Mouse (Mus musculus): ENCODE measurements at regions not wholly inside any gene's neighbourhood (a gene's known extent, or its start where the extent isn't known, plus 50 kb on each side); places are given as distances from the start of the nearest gene placed in this dataset.

- H3K27ac ChIP-seq (replicated peaks; ENCODE audit: low read depth, low read length) = no peak overlapping the region
- no peak overlapping the region for H3K4me2 ChIP-seq (ENCODE audit: low read depth, low read length)
- H3K9me3 ChIP-seq (replicated peaks; ENCODE audit: control insufficient read depth, low read length) = no peaks in the 10 kb centered on the region
- DNase-seq (ENCODE audit: low spot score) = no peak
- H3K36me3 ChIP-seq (replicated peaks; ENCODE audit: control insufficient read depth, insufficient read depth, low read depth, low read length) = no peaks in the 10 kb centered on the region
- ATAC-seq (replicated peaks; ENCODE audit: insufficient number of reproducible peaks, low FRiP score, low TSS enrichment, low read depth) = no peak
- H3K4me1 ChIP-seq (ENCODE audit: control insufficient read depth, insufficient read depth, low read length) = no peaks in the 10 kb centered on the region; the same call in 1 of the 2 replicates
- WGBS = 62% methylated on average over 4 of the region's 4 CpGs
- no peaks in the 10 kb centered on the region for H3K27me3 ChIP-seq (ENCODE audit: control insufficient read depth, insufficient read depth, low read length)
- no peak overlapping the region for H3K9ac ChIP-seq (replicated peaks; ENCODE audit: low read length)
- no peak overlapping the region for H3K4me3 ChIP-seq (ENCODE audit: low read depth, low read length)
Measured at GRCm38 (mm10) chr13:30085446-30085845, 50.8 kb upstream of the Mboat1 start.

GRCm38 (mm10) chr13:30085005-30085404, 51.3 kb upstream of the Mboat1 start:
- Histone ChIP-seq H3K36me3 (replicated peaks; ENCODE audit: control insufficient read depth, insufficient read depth, low read depth, low read length) (no peaks in the 10 kb centered on the region), H3K9ac (replicated peaks; ENCODE audit: low read length) (no peak overlapping the region), H3K4me3 (ENCODE audit: low read depth, low read length) (no peak overlapping the region), H3K27me3 (ENCODE audit: control insufficient read depth, insufficient read depth, low read length) (no peaks in the 10 kb centered on the region), H3K4me1 (ENCODE audit: control insufficient read depth, insufficient read depth, low read length) (no peaks in the 10 kb centered on the region; the same call in 1 of the 2 replicates), H3K27ac (replicated peaks; ENCODE audit: low read depth, low read length) (no peak overlapping the region), H3K4me2 (ENCODE audit: low read depth, low read length) (no peak overlapping the region), H3K9me3 (replicated peaks; ENCODE audit: control insufficient read depth, low read length) (no peaks in the 10 kb centered on the region)
- ATAC-seq (replicated peaks; ENCODE audit: insufficient number of reproducible peaks, low FRiP score, low TSS enrichment, low read depth) = peak; percentile 45; the same call in 1 of the 2 replicates
- peak; percentile 96 for DNase-seq (ENCODE audit: low spot score)
- 2% methylated on average over 10 of the region's 10 CpGs for WGBS

GRCm38 (mm10) chr13:30084386-30084785, 51.9 kb upstream of the Mboat1 start:
- 78% methylated on average over 5 of the region's 5 CpGs for WGBS
- H3K4me3 ChIP-seq (ENCODE audit: low read depth, low read length) = no peak overlapping the region
- no peaks in the 10 kb centered on the region for H3K36me3 ChIP-seq (replicated peaks; ENCODE audit: control insufficient read depth, insufficient read depth, low read depth, low read length)

DNA sequence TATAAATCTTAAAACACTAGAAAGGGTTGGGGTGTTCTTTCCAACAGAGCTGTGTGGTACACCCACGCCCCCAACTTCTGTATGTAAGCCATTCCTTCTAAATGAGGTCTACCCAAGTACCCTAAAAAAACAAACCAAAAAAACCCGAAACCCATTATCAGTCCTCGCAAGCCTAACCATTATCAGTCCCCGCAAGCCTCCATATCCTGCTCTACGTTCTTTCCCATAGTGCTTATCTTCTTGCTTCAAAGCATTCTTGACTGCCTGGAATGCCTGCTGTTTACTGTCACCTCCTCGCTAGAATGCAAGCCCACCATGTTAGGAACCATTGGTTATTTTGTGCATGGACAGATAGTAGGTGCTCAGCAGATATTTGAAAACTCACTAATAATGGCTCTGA, 52.3 kb upstream of the Mboat1 start:
- Histone ChIP-seq H3K9ac (replicated peaks; ENCODE audit: low read length) (no peak overlapping the region), H3K27me3 (ENCODE audit: control insufficient read depth, insufficient read depth, low read length) (no peaks in the 10 kb centered on the region), H3K9me3 (replicated peaks; ENCODE audit: control insufficient read depth, low read length) (no peaks in the 10 kb centered on the region), H3K27ac (replicated peaks; ENCODE audit: low read depth, low read length) (no peak overlapping the region), H3K4me3 (ENCODE audit: low read depth, low read length) (no peak overlapping the region), H3K36me3 (replicated peaks; ENCODE audit: control insufficient read depth, insufficient read depth, low read depth, low read length) (no peaks in the 10 kb centered on the region), H3K4me2 (ENCODE audit: low read depth, low read length) (no peak overlapping the region), H3K4me1 (ENCODE audit: control insufficient read depth, insufficient read depth, low read length) (no peaks in the 10 kb centered on the region; the same call in 1 of the 2 replicates)
- 78% methylated on average over 6 of the region's 6 CpGs for WGBS
- DNase-seq (ENCODE audit: low spot score) (no peak), ATAC-seq (replicated peaks; ENCODE audit: insufficient number of reproducible peaks, low FRiP score, low TSS enrichment, low read depth) (no peak)

More at GRCm38 (mm10) chr13:30084386-30084785, 51.9 kb upstream of the Mboat1 start:
- no peak overlapping the region for H3K4me2 ChIP-seq (ENCODE audit: low read depth, low read length)
- H3K27me3 ChIP-seq (ENCODE audit: control insufficient read depth, insufficient read depth, low read length) = no peaks in the 10 kb centered on the region
- DNase-seq (ENCODE audit: low spot score) (no peak), ATAC-seq (replicated peaks; ENCODE audit: insufficient number of reproducible peaks, low FRiP score, low TSS enrichment, low read depth) (no peak)
- H3K27ac ChIP-seq (replicated peaks; ENCODE audit: low read depth, low read length) = no peak overlapping the region
- H3K9ac ChIP-seq (replicated peaks; ENCODE audit: low read length) = no peak overlapping the region
- H3K4me1 ChIP-seq (ENCODE audit: control insufficient read depth, insufficient read depth, low read length) = no peaks in the 10 kb centered on the region; the same call in 1 of the 2 replicates
- H3K9me3 ChIP-seq (replicated peaks; ENCODE audit: control insufficient read depth, low read length) = no peaks in the 10 kb centered on the region

DNA sequence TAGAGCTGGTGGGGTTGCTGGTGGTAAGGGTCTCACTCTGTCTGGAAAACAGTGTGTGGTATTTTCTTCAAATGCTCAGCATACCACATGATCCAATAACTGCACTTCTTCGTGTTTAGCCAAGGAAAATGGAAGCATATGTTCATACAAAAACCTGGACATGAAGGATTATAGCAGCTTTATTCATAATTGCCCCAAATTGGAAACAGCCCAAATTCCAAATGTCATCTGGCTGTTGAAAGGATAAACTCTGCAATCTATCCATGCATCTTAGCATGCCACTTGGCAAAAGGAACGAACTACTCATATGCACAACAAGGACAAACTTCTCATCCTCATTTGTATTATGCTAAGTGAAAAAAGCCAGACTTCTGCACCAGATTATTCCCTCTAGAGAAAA, 53.5 kb upstream of the Mboat1 start:
- no peaks in the 10 kb centered on the region for H3K27me3 ChIP-seq (ENCODE audit: control insufficient read depth, insufficient read depth, low read length)
- DNase-seq (ENCODE audit: low spot score) (peak; percentile 84), ATAC-seq (replicated peaks; ENCODE audit: insufficient number of reproducible peaks, low FRiP score, low TSS enrichment, low read depth) (no peak)
- 35% methylated on average over 2 of the region's 2 CpGs for WGBS
- H3K9me3 ChIP-seq (replicated peaks; ENCODE audit: control insufficient read depth, low read length) = no peaks in the 10 kb centered on the region
- H3K36me3 ChIP-seq (replicated peaks; ENCODE audit: control insufficient read depth, insufficient read depth, low read depth, low read length) = no peaks in the 10 kb centered on the region
- no peak overlapping the region for H3K9ac ChIP-seq (replicated peaks; ENCODE audit: low read length)
- H3K27ac ChIP-seq (replicated peaks; ENCODE audit: low read depth, low read length) = no peak overlapping the region
- H3K4me1 ChIP-seq (ENCODE audit: control insufficient read depth, insufficient read depth, low read length) = no peaks in the 10 kb centered on the region; the same call in 1 of the 2 replicates
- no peak overlapping the region for H3K4me2 ChIP-seq (ENCODE audit: low read depth, low read length)
- H3K4me3 ChIP-seq (ENCODE audit: low read depth, low read length) = no peak overlapping the region

- H3K9me3 ChIP-seq (replicated peaks; ENCODE audit: control insufficient read depth, low read length) = no peaks in the 10 kb centered on the region
- WGBS = 64% methylated on average over 15 of the region's 15 CpGs
- no peaks in the 10 kb centered on the region for H3K27me3 ChIP-seq (ENCODE audit: control insufficient read depth, insufficient read depth, low read length)
- ATAC-seq (replicated peaks; ENCODE audit: insufficient number of reproducible peaks, low FRiP score, low TSS enrichment, low read depth) = no peak
- no peaks in the 10 kb centered on the region; the same call in 1 of the 2 replicates for H3K4me1 ChIP-seq (ENCODE audit: control insufficient read depth, insufficient read depth, low read length)
- no peak overlapping the region for H3K4me2 ChIP-seq (ENCODE audit: low read depth, low read length)
- no peak overlapping the region; the same call in 1 of the 2 replicates for H3K9ac ChIP-seq (replicated peaks; ENCODE audit: low read length)
- H3K36me3 ChIP-seq (replicated peaks; ENCODE audit: control insufficient read depth, insufficient read depth, low read depth, low read length) = no peaks in the 10 kb centered on the region
- DNase-seq (ENCODE audit: low spot score) = no peak
- no peak overlapping the region for H3K27ac ChIP-seq (replicated peaks; ENCODE audit: low read depth, low read length)
- no peak overlapping the region for H3K4me3 ChIP-seq (ENCODE audit: low read depth, low read length)
Measured at GRCm38 (mm10) chr13:30080705-30081474, 55.4 kb upstream of the Mboat1 start.

DNA sequence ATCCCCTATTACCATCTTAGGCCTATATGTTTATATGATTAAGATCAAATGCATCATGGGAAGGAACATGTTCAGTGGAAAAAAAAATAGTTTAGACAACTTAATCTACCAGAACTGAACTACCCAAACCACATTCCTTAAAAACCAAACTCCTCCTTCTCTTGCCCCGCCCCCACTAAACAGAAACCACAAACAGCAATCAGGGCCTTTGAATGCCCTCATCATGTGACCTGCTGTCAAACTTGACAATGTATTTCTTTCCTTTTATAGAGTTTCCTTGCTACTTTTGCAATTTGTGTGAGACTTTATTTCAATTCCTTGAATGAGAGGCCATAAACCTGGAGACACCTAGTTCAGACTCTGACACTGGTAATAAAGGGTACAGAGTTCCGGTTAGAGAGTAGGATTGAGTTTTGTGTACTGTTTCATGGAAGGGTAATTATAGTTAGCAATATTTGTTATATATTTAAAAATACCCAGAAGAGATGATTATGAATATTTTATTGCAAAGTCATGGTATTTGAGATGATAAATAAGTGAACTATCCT, 61.7 kb upstream of the Mboat1 start:
- Histone ChIP-seq H3K36me3 (replicated peaks; ENCODE audit: control insufficient read depth, insufficient read depth, low read depth, low read length) (no peaks in the 10 kb centered on the region), H3K4me3 (ENCODE audit: low read depth, low read length) (no peak overlapping the region), H3K27me3 (ENCODE audit: control insufficient read depth, insufficient read depth, low read length) (no peaks in the 10 kb centered on the region), H3K9ac (replicated peaks; ENCODE audit: low read length) (no peak overlapping the region), H3K4me1 (ENCODE audit: control insufficient read depth, insufficient read depth, low read length) (no peaks in the 10 kb centered on the region), H3K4me2 (ENCODE audit: low read depth, low read length) (no peak overlapping the region), H3K27ac (replicated peaks; ENCODE audit: low read depth, low read length) (no peak overlapping the region), H3K9me3 (replicated peaks; ENCODE audit: control insufficient read depth, low read length) (no peaks in the 10 kb centered on the region)
- ATAC-seq (replicated peaks; ENCODE audit: insufficient number of reproducible peaks, low FRiP score, low TSS enrichment, low read depth) (no peak), DNase-seq (ENCODE audit: low spot score) (no peak)
- WGBS = 93% methylated on average over 2 of the region's 2 CpGs

DNA sequence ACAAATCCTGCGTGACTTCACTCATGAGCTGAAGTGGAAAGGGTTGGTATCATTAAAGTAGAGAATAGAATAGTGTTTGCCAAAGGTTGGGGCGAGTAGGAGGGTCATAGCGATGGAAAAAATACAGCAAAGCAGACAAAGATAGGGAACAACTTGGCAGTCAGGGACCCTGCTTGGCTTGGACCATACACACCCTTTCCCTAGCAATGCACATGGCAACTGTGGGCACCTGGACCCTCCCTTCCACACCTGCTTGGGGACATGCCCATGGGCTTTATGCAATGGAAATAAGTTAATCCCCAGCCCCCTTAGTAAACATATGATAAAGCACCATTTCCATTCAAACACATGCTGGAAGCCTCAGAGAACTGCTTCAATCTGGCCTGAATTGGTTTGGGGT, 62.2 kb upstream of the Mboat1 start:
- DNase-seq (ENCODE audit: low spot score) = no peak
- WGBS = 96% methylated on average over 3 of the region's 3 CpGs

More for the DNA sequence above, 62.2 kb upstream of the Mboat1 start:
- H3K27me3 ChIP-seq (ENCODE audit: control insufficient read depth, insufficient read depth, low read length) = no peaks in the 10 kb centered on the region
- H3K4me1 ChIP-seq (ENCODE audit: control insufficient read depth, insufficient read depth, low read length) = no peaks in the 10 kb centered on the region
- H3K4me3 ChIP-seq (ENCODE audit: low read depth, low read length) = no peak overlapping the region
- H3K27ac ChIP-seq (replicated peaks; ENCODE audit: low read depth, low read length) = no peak overlapping the region
- ATAC-seq (replicated peaks; ENCODE audit: insufficient number of reproducible peaks, low FRiP score, low TSS enrichment, low read depth) = no peak
- H3K9me3 ChIP-seq (replicated peaks; ENCODE audit: control insufficient read depth, low read length) = no peaks in the 10 kb centered on the region
- no peak overlapping the region for H3K4me2 ChIP-seq (ENCODE audit: low read depth, low read length)
- no peaks in the 10 kb centered on the region for H3K36me3 ChIP-seq (replicated peaks; ENCODE audit: control insufficient read depth, insufficient read depth, low read depth, low read length)
- H3K9ac ChIP-seq (replicated peaks; ENCODE audit: low read length) = no peak overlapping the region
